Mouse (Mus musculus): ENCODE measurements around the gene Fis1. TPM values are rescaled to one million over a fixed set of nuclear protein-coding genes. Genes with fewer than 3 reads are reported as not detected.
"Not testable (repeated sequence)": the region's sequence is repeated elsewhere in the genome, so short reads cannot be mapped to it uniquely, and the experiment has no call there.

Gene Fis1
- polyA plus RNA-seq, 1 experiment, result 283 TPM

DNA sequence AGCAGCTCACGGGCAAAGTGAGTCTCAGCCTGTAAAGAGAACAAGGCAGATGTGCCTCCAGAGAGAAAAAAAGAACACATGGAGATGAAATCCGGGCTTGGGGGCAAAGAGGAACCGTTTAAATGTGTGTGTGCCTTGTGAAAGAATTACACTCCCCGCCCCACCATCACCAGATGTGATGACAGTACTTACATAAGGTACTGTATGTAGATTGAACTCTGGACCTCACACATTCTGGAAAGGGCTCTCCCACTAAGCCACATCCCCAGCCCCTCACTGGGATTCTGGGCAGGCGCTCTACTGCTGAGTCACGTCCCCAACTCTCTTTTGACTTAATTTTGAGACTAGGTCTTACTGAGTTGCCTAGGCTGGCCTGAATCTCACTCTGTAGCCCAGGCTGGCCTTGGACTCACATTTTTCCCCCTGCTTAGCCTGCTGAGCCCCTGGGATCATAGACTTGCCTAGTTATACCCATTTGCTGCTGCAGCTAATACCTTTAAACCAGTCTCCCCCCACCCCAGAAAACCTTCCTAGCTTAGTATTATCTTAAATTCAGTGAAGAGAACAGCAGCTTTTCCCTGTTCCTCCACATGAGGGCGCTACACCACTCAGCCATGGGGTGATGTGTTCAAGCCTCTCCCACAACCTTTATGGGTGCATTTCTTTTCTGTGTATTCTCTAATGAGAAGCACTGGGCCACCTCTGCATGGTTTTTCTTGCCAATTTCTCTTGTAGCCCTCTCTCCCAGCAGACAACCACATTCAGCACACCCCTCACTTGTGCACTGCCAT lies 17.0 kb upstream of the Fis1 start:
- no peaks in the 10 kb centered on the region for H3K36me3 ChIP-seq (ENCODE audit: control insufficient read depth, insufficient read depth)
- H3K79me2 ChIP-seq (ENCODE audit: control insufficient read depth, insufficient read depth), result no peaks in the 10 kb centered on the region
- no peak for TF ChIP-seq USF1 (IDR thresholded peaks at IDR 0.05; ENCODE audit: low read depth)
- no peak for TF ChIP-seq REST (IDR thresholded peaks at IDR 0.05; ENCODE audit: insufficient read depth, insufficient read length)
- TF ChIP-seq TCF12 (IDR thresholded peaks at IDR 0.05; ENCODE audit: insufficient read depth, poor library complexity, severe bottlenecking), result no peak
- no peak for TF ChIP-seq CEBPB (IDR thresholded peaks at IDR 0.05; ENCODE audit: insufficient read depth, poor library complexity, severe bottlenecking)
- TF ChIP-seq SRF (IDR thresholded peaks at IDR 0.05; ENCODE audit: control insufficient read depth, insufficient read length, low read depth), result no peak
- no peak for TF ChIP-seq MYOG (IDR thresholded peaks at IDR 0.05; ENCODE audit: control insufficient read depth in 1 of 3, insufficient read depth in 1 of 3, insufficient read length in 2 of 3, low read depth in 2 of 3)
- no peak for TF ChIP-seq POLR2A (IDR thresholded peaks at IDR 0.05; ENCODE audit: insufficient read length, low read depth)
- no peaks in the 10 kb centered on the region for H3K27me3 ChIP-seq (ENCODE audit: control insufficient read depth, insufficient read depth, insufficient read length)
- H3K4me3 ChIP-seq, result no peak overlapping the region
- no peak overlapping the region for H3K4me2 ChIP-seq (ENCODE audit: low read depth)
- no peak overlapping the region for H3ac ChIP-seq (ENCODE audit: control insufficient read depth, insufficient read length)

- Histone ChIP-seq H3K27me3 (ENCODE audit: control insufficient read depth, insufficient read depth, insufficient read length) (no peaks in the 10 kb centered on the region), H3K79me2 (ENCODE audit: control insufficient read depth, insufficient read depth) (no peaks in the 10 kb centered on the region), H3K36me3 (ENCODE audit: control insufficient read depth, insufficient read depth) (no peaks in the 10 kb centered on the region), H3K4me2 (ENCODE audit: low read depth) (no peak overlapping the region), H3ac (ENCODE audit: control insufficient read depth, insufficient read length) (no peak overlapping the region), H3K4me3 (no peak overlapping the region)
- no peak for TF ChIP-seq CEBPB (IDR thresholded peaks at IDR 0.05; ENCODE audit: insufficient read depth, poor library complexity, severe bottlenecking)
- no peak for TF ChIP-seq SRF (IDR thresholded peaks at IDR 0.05; ENCODE audit: control insufficient read depth, insufficient read length, low read depth)
- no peak for TF ChIP-seq TCF3 (IDR thresholded peaks at IDR 0.05; ENCODE audit: insufficient read length, low read depth)
- no peak for TF ChIP-seq TCF12 (IDR thresholded peaks at IDR 0.05; ENCODE audit: insufficient read depth, poor library complexity, severe bottlenecking)
- TF ChIP-seq REST (IDR thresholded peaks at IDR 0.05; ENCODE audit: insufficient read depth, insufficient read length), result no peak
- TF ChIP-seq POLR2AphosphoS2 (IDR thresholded peaks at IDR 0.05; ENCODE audit: insufficient read length, low read depth), result no peak
- TF ChIP-seq POLR2A (IDR thresholded peaks at IDR 0.05; ENCODE audit: insufficient read length, low read depth), result no peak
- TF ChIP-seq USF1 (IDR thresholded peaks at IDR 0.05; ENCODE audit: low read depth), result no peak
- no peak for TF ChIP-seq MAX (IDR thresholded peaks at IDR 0.05; ENCODE audit: low read depth)
- no peak for TF ChIP-seq MYOD1 (IDR thresholded peaks at IDR 0.05; ENCODE audit: control insufficient read depth in 1 of 3, insufficient read length in 2 of 3, low read depth in 2 of 3)
- TF ChIP-seq E2F4 (IDR thresholded peaks at IDR 0.05; ENCODE audit: insufficient read depth), result no peak
- no peak for TF ChIP-seq MYOG (IDR thresholded peaks at IDR 0.05; ENCODE audit: control insufficient read depth in 1 of 3, insufficient read depth in 1 of 3, insufficient read length in 2 of 3, low read depth in 2 of 3)
Observed at GRCm38 (mm10) chr5:136936750-136937149, 16.3 kb upstream of the Fis1 start.

DNA sequence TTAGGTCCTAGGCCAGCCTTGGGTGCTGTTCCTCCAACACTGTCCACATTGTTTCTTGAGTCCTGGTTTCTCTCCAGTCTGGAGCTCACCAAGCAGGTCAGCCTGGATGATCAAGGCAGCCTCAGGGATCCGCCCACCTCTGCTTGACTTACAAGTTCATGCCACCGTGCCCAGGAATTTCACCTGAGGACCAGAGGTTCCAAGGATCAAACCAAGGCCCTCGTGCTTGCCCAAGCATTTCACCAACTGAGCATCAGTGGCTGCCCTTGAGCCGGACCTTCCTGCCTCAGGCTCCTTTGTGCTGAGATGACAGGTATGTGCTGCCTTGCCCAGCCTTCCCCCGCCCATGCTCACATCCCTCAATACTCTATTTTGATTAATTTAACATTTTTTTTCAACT lies 15.5 kb upstream of the Fis1 start:
- Histone ChIP-seq H3K79me2 (ENCODE audit: control insufficient read depth, insufficient read depth) (no peaks in the 10 kb centered on the region), H3K4me3 (no peak overlapping the region), H3K27me3 (ENCODE audit: control insufficient read depth, insufficient read depth, insufficient read length) (no peaks in the 10 kb centered on the region), H3K36me3 (ENCODE audit: control insufficient read depth, insufficient read depth) (no peaks in the 10 kb centered on the region), H3ac (ENCODE audit: control insufficient read depth, insufficient read length) (no peak overlapping the region), H3K4me2 (ENCODE audit: low read depth) (no peak overlapping the region)
- no peak for TF ChIP-seq SRF (IDR thresholded peaks at IDR 0.05; ENCODE audit: control insufficient read depth, insufficient read length, low read depth)
- no peak for TF ChIP-seq MAX (IDR thresholded peaks at IDR 0.05; ENCODE audit: low read depth)
- no peak for TF ChIP-seq MYOG (IDR thresholded peaks at IDR 0.05; ENCODE audit: control insufficient read depth in 1 of 3, insufficient read depth in 1 of 3, insufficient read length in 2 of 3, low read depth in 2 of 3)
- no peak for TF ChIP-seq USF1 (IDR thresholded peaks at IDR 0.05; ENCODE audit: low read depth)
- TF ChIP-seq TCF3 (IDR thresholded peaks at IDR 0.05; ENCODE audit: insufficient read length, low read depth), result no peak
- TF ChIP-seq CEBPB (IDR thresholded peaks at IDR 0.05; ENCODE audit: insufficient read depth, poor library complexity, severe bottlenecking), result no peak
- TF ChIP-seq POLR2AphosphoS2 (IDR thresholded peaks at IDR 0.05; ENCODE audit: insufficient read length, low read depth), result no peak

- H3ac ChIP-seq (ENCODE audit: control insufficient read depth, insufficient read length), result no peak overlapping the region
- H3K79me2 ChIP-seq (ENCODE audit: control insufficient read depth, insufficient read depth), result no peaks in the 10 kb centered on the region
- TF ChIP-seq USF1 (IDR thresholded peaks at IDR 0.05; ENCODE audit: low read depth) (no peak), SRF (IDR thresholded peaks at IDR 0.05; ENCODE audit: control insufficient read depth, insufficient read length, low read depth) (no peak), MYOG (IDR thresholded peaks at IDR 0.05; ENCODE audit: control insufficient read depth in 1 of 3, insufficient read depth in 1 of 3, insufficient read length in 2 of 3, low read depth in 2 of 3) (no peak), POLR2A (IDR thresholded peaks at IDR 0.05; ENCODE audit: insufficient read length, low read depth) (no peak), REST (IDR thresholded peaks at IDR 0.05; ENCODE audit: insufficient read depth, insufficient read length) (no peak), E2F4 (IDR thresholded peaks at IDR 0.05; ENCODE audit: insufficient read depth) (no peak), MAX (IDR thresholded peaks at IDR 0.05; ENCODE audit: low read depth) (no peak), TCF3 (IDR thresholded peaks at IDR 0.05; ENCODE audit: insufficient read length, low read depth) (no peak), POLR2AphosphoS2 (IDR thresholded peaks at IDR 0.05; ENCODE audit: insufficient read length, low read depth) (no peak), CEBPB (IDR thresholded peaks at IDR 0.05; ENCODE audit: insufficient read depth, poor library complexity, severe bottlenecking) (no peak), TCF12 (IDR thresholded peaks at IDR 0.05; ENCODE audit: insufficient read depth, poor library complexity, severe bottlenecking) (no peak), MYOD1 (IDR thresholded peaks at IDR 0.05; ENCODE audit: control insufficient read depth in 1 of 3, insufficient read length in 2 of 3, low read depth in 2 of 3) (no peak)
- H3K27me3 ChIP-seq (ENCODE audit: control insufficient read depth, insufficient read depth, insufficient read length), result no peaks in the 10 kb centered on the region
- H3K4me2 ChIP-seq (ENCODE audit: low read depth), result no peak overlapping the region
- no peaks in the 10 kb centered on the region for H3K36me3 ChIP-seq (ENCODE audit: control insufficient read depth, insufficient read depth)
- H3K4me3 ChIP-seq, result no peak overlapping the region
Observed at GRCm38 (mm10) chr5:136939284-136939683, 13.8 kb upstream of the Fis1 start.

- not testable (repeated sequence) for H3K4me3 ChIP-seq; H3K4me2 ChIP-seq (ENCODE audit: low read depth); H3K79me2 ChIP-seq (ENCODE audit: control insufficient read depth, insufficient read depth); H3K27me3 ChIP-seq (ENCODE audit: control insufficient read depth, insufficient read depth, insufficient read length); H3ac ChIP-seq (ENCODE audit: control insufficient read depth, insufficient read length); H3K36me3 ChIP-seq (ENCODE audit: control insufficient read depth, insufficient read depth)
Observed at GRCm38 (mm10) chr5:136940029-136940428, 13.0 kb upstream of the Fis1 start.
